Mouse (Mus musculus): Measurements from ENCODE around the gene Git1. TPM values are rescaled to one million over a fixed set of nuclear protein-coding genes. Genes with fewer than 3 reads are reported as not detected.
A peak's percentile ranks its signal among the peaks of the same experiment; 100 is the strongest.

Gene Git1
- 56.7 TPM for polyA plus RNA-seq (2012; fragmentation: generic; extraction: Trizol)
- long read RNA-seq, experiment 1, partial matches to known transcripts: 21 of 21 reads
- long read RNA-seq, experiment 1, other reads (novel, unspliced or antisense): 0 of 21 reads
- long read RNA-seq, experiment 2, partial matches to known transcripts: 14 of 22 reads
- long read RNA-seq, experiment 2, other reads (novel, unspliced or antisense): 6 of 22 reads

- H3ac ChIP-seq (ENCODE audit: control insufficient read depth, insufficient read length, low read depth): peak within 1 kb of the TSS; percentile 83
- H3K27me3 ChIP-seq (ENCODE audit: control insufficient read depth, insufficient read depth, insufficient read length): no peaks in the 10 kb centered on the region
- peak within 1 kb of the TSS; percentile 69 for H3K4me3 ChIP-seq (ENCODE audit: insufficient read depth, poor library complexity, severe bottlenecking)
- peaks cover 13% of the 10 kb centered on the region for H3K36me3 ChIP-seq (ENCODE audit: control insufficient read depth, insufficient read depth)
- H3K79me3 ChIP-seq (ENCODE audit: low read depth): peaks cover 54% of the 10 kb centered on the region
- peaks cover 71% of the 10 kb centered on the region for H3K79me2 ChIP-seq (ENCODE audit: control insufficient read depth, insufficient read depth)
- TF ChIP-seq CTCF (IDR thresholded peaks at IDR 0.05; ENCODE audit: control insufficient read depth, insufficient read depth, insufficient read length): peak; percentile 36
- TF ChIP-seq USF1 (IDR thresholded peaks at IDR 0.05; ENCODE audit: low read depth): no peak
Measured at GRCm38 (mm10) chr11:77493512-77494343, at the start of gene Git1. Git1 (plus strand) TSS chr11:77493562.

GRCm38 (mm10) chr11:77444939-77445338, 48.4 kb upstream of the Git1 start:
- Histone ChIP-seq H3K79me2 (ENCODE audit: control insufficient read depth, insufficient read depth) (no peaks in the 10 kb centered on the region), H3K36me3 (ENCODE audit: control insufficient read depth, insufficient read depth) (peaks cover 17% of the 10 kb centered on the region), H3ac (ENCODE audit: control insufficient read depth, insufficient read length, low read depth) (no peak overlapping the region), H3K27me3 (ENCODE audit: control insufficient read depth, insufficient read depth, insufficient read length) (no peaks in the 10 kb centered on the region), H3K4me3 (ENCODE audit: insufficient read depth, poor library complexity, severe bottlenecking) (no peak overlapping the region), H3K79me3 (ENCODE audit: low read depth) (no peaks in the 10 kb centered on the region)
- TF ChIP-seq FOSL1 (IDR thresholded peaks at IDR 0.05; ENCODE audit: insufficient read depth, low read length, poor library complexity, severe bottlenecking): no peak
- no peak for TF ChIP-seq CTCF (IDR thresholded peaks at IDR 0.05; ENCODE audit: control insufficient read depth, insufficient read depth, insufficient read length)
- no peak for TF ChIP-seq MYOD1 (IDR thresholded peaks at IDR 0.05; ENCODE audit: control insufficient read depth, insufficient read length, low read depth)
- no peak for TF ChIP-seq MAX (IDR thresholded peaks at IDR 0.05)
- no peak for TF ChIP-seq CEBPB (IDR thresholded peaks at IDR 0.05; ENCODE audit: low read depth)
- TF ChIP-seq USF1 (IDR thresholded peaks at IDR 0.05; ENCODE audit: low read depth): no peak
- no peak for TF ChIP-seq MYOG (IDR thresholded peaks at IDR 0.05; ENCODE audit: control insufficient read depth, extremely low read depth, insufficient read length)

- peaks cover 20% of the 10 kb centered on the region for H3K36me3 ChIP-seq (ENCODE audit: control insufficient read depth, insufficient read depth)
- H3K79me2 ChIP-seq (ENCODE audit: control insufficient read depth, insufficient read depth): no peaks in the 10 kb centered on the region
- no peak overlapping the region for H3ac ChIP-seq (ENCODE audit: control insufficient read depth, insufficient read length, low read depth)
- H3K4me3 ChIP-seq (ENCODE audit: insufficient read depth, poor library complexity, severe bottlenecking): no peak overlapping the region
- no peaks in the 10 kb centered on the region for H3K79me3 ChIP-seq (ENCODE audit: low read depth)
- H3K27me3 ChIP-seq (ENCODE audit: control insufficient read depth, insufficient read depth, insufficient read length): no peaks in the 10 kb centered on the region
- TF ChIP-seq USF1 (IDR thresholded peaks at IDR 0.05; ENCODE audit: low read depth): no peak
- no peak for TF ChIP-seq MYOG (IDR thresholded peaks at IDR 0.05; ENCODE audit: control insufficient read depth, extremely low read depth, insufficient read length)
- no peak for TF ChIP-seq MAX (IDR thresholded peaks at IDR 0.05)
- TF ChIP-seq CEBPB (IDR thresholded peaks at IDR 0.05; ENCODE audit: low read depth): no peak
- TF ChIP-seq CTCF (IDR thresholded peaks at IDR 0.05; ENCODE audit: control insufficient read depth, insufficient read depth, insufficient read length): peak; percentile 38
Measured at GRCm38 (mm10) chr11:77446628-77447041, 46.7 kb upstream of the Git1 start.

GRCm38 (mm10) chr11:77449224-77449623, 44.1 kb upstream of the Git1 start:
- Histone ChIP-seq H3ac (ENCODE audit: control insufficient read depth, insufficient read length, low read depth) (no peak overlapping the region), H3K4me3 (ENCODE audit: insufficient read depth, poor library complexity, severe bottlenecking) (no peak overlapping the region), H3K27me3 (ENCODE audit: control insufficient read depth, insufficient read depth, insufficient read length) (no peaks in the 10 kb centered on the region), H3K36me3 (ENCODE audit: control insufficient read depth, insufficient read depth) (peaks cover 22% of the 10 kb centered on the region), H3K79me2 (ENCODE audit: control insufficient read depth, insufficient read depth) (no peaks in the 10 kb centered on the region), H3K79me3 (ENCODE audit: low read depth) (no peaks in the 10 kb centered on the region)
- TF ChIP-seq USF1 (IDR thresholded peaks at IDR 0.05; ENCODE audit: low read depth) (no peak), FOSL1 (IDR thresholded peaks at IDR 0.05; ENCODE audit: insufficient read depth, low read length, poor library complexity, severe bottlenecking) (no peak), MYOG (IDR thresholded peaks at IDR 0.05; ENCODE audit: control insufficient read depth, extremely low read depth, insufficient read length) (no peak), CEBPB (IDR thresholded peaks at IDR 0.05; ENCODE audit: low read depth) (no peak), MAX (IDR thresholded peaks at IDR 0.05) (no peak), CTCF (IDR thresholded peaks at IDR 0.05; ENCODE audit: control insufficient read depth, insufficient read depth, insufficient read length) (no peak), MYOD1 (IDR thresholded peaks at IDR 0.05; ENCODE audit: control insufficient read depth, insufficient read length, low read depth) (no peak)

- no peaks in the 10 kb centered on the region for H3K27me3 ChIP-seq (ENCODE audit: control insufficient read depth, insufficient read depth, insufficient read length)
- H3K79me3 ChIP-seq (ENCODE audit: low read depth): no peaks in the 10 kb centered on the region
- no peak for TF ChIP-seq MAX (IDR thresholded peaks at IDR 0.05)
- TF ChIP-seq FOSL1 (IDR thresholded peaks at IDR 0.05; ENCODE audit: insufficient read depth, low read length, poor library complexity, severe bottlenecking): no peak
- TF ChIP-seq MYOG (IDR thresholded peaks at IDR 0.05; ENCODE audit: control insufficient read depth, extremely low read depth, insufficient read length): no peak
- no peak for TF ChIP-seq USF1 (IDR thresholded peaks at IDR 0.05; ENCODE audit: low read depth)
- no peak for TF ChIP-seq CEBPB (IDR thresholded peaks at IDR 0.05; ENCODE audit: low read depth)
- TF ChIP-seq MYOD1 (IDR thresholded peaks at IDR 0.05; ENCODE audit: control insufficient read depth, insufficient read length, low read depth): no peak
- TF ChIP-seq CTCF (IDR thresholded peaks at IDR 0.05; ENCODE audit: control insufficient read depth, insufficient read depth, insufficient read length): no peak
- H3K36me3 ChIP-seq (ENCODE audit: control insufficient read depth, insufficient read depth): peaks cover 22% of the 10 kb centered on the region
- H3ac ChIP-seq (ENCODE audit: control insufficient read depth, insufficient read length, low read depth): no peak overlapping the region
- no peak overlapping the region for H3K4me3 ChIP-seq (ENCODE audit: insufficient read depth, poor library complexity, severe bottlenecking)
- no peaks in the 10 kb centered on the region for H3K79me2 ChIP-seq (ENCODE audit: control insufficient read depth, insufficient read depth)
Measured at GRCm38 (mm10) chr11:77451670-77452069, 41.7 kb upstream of the Git1 start.
